Mouse (Mus musculus): ENCODE measurements around the gene 1700001P01Rik. TPM values are rescaled to one million over a fixed set of nuclear protein-coding genes. Genes with fewer than 3 reads are reported as not detected.
"Not testable (repeated sequence)": the region's sequence is repeated elsewhere in the genome, so short reads cannot be mapped to it uniquely, and the experiment has no call there.

Gene 1700001P01Rik
- polyA plus RNA-seq, 1 experiment, result 0.46 TPM

DNA sequence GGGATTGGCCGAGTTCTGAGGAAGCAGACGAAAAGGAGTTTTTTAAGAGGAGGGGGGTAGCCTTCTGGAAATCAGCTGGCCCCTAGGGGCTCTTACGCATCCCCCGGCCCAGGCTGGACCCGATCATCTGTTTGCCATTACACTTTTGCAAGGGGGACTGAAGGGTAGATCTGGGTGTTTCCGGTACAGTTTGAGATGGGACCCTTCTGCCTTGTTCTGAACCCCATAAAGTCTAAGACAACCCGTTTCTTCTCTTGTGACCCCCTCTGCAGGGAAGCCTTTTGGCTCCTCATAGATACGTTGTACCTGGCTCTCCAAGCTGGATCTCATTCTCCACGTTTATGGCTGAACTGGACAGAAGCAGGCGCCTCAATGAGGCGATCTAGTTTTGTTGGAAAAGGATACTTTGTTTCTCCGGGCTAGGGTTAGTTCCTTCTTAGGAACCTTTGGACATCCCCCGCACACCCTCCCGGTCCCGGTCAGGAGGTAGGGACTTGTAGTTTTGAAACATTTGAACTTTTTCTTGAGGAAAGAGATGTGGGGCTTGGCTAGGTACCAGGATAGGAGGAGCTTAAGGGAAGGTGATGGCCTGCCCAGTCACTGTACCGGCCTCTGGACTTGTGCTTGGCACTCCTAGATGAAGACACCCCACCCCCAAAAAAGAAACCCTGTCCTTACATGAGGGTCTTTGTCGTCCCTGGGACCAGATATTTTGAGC lies 25.1 kb upstream of the 1700001P01Rik start:
- TF ChIP-seq CTCF (IDR thresholded peaks at IDR 0.05; ENCODE audit: borderline replicate concordance, extremely low read depth, insufficient read depth, insufficient read length), result no peak
- no peak for TF ChIP-seq POLR2A (IDR thresholded peaks at IDR 0.05; ENCODE audit: borderline replicate concordance, extremely low read depth, insufficient read depth, insufficient read length, poor library complexity, severe bottlenecking)
- DNase-seq (ENCODE audit: low read depth), result no peak

DNA sequence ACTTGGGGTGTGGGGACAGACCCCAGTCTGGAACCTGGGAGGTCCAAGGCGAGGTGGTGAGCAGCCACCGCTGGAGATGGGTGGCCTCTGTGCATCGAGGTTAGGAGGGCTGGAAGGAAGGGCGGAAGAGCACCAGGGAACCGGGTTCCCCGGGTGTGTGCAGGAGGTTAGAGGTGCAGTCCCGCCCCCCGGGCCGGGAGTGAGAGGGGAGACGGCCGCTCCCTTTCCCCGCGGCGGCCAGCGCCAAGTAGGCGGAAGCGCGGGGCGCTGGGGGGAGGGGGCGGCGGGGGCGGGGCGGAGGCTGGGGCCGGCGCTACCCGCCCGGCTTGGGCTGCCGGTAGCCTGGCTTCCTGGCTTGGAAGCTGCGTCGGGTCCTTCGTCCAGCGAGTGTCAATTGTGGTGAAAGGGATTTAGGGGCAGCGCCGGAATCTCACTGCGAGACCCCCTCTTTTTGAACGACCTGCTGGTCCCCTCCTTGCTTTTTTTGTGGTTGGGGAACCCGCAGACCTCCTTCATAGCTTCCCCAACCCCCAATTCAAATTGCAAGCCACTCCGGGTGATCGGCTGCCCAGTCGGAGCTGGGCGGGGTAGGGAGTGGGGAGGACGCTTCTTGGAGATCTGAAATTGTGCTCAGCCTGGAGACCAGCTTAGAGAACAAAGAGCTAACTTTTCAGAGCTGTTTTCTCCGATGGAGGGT lies 24.4 kb upstream of the 1700001P01Rik start:
- TF ChIP-seq POLR2A (IDR thresholded peaks at IDR 0.05; ENCODE audit: borderline replicate concordance, extremely low read depth, insufficient read depth, insufficient read length, poor library complexity, severe bottlenecking) (peak; percentile 62; the same call in 1 of the 2 replicates), CTCF (IDR thresholded peaks at IDR 0.05; ENCODE audit: borderline replicate concordance, extremely low read depth, insufficient read depth, insufficient read length) (no peak)
- DNase-seq (ENCODE audit: low read depth), result peak; percentile 80

DNA sequence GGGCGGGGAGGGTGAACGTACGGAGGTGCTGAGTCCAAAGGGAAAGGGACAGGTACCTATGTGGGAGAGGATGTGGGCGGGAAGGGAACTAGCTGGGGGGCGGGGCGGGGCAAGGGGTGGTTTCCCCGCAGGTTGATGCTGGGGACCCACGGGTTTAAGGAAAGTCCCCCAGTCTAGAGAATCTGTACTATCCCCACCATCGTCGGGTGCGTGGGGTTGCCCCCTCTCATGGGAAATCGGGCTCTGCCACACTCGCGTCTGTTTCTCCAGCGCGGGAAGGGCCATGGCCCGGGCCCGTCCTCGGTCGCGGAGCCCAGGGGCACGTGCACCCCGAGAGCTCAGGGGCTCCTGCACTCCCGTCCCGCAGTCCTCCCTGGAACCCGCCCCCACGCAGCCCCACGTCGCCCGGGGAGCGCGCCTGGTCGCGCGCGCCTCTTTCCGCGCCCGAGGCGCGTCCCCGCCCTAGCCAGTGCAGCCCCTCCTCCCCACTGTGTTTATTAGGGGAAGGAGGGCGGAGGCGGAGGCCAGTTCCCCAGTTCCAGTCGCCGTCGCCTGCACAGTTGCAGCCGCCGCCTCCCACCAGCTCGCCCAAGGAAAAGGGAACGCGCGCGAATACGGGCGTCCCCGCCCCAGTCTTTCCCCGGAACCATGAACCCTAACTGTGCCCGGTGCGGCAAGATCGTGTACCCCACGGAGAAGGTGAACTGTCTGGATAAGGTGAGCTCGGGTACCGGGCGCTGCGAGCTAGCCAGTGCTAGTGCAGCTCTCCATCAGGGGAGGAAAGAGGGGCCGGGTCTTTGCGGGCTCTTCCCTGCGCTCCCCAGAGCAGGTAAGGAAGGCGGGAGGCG lies 23.7 kb upstream of the 1700001P01Rik start:
- peak; percentile 70 for TF ChIP-seq POLR2A (IDR thresholded peaks at IDR 0.05; ENCODE audit: borderline replicate concordance, extremely low read depth, insufficient read depth, insufficient read length, poor library complexity, severe bottlenecking)
- TF ChIP-seq CTCF (IDR thresholded peaks at IDR 0.05; ENCODE audit: borderline replicate concordance, extremely low read depth, insufficient read depth, insufficient read length), result no peak
- DNase-seq (ENCODE audit: low read depth), result peak; percentile 92

DNA sequence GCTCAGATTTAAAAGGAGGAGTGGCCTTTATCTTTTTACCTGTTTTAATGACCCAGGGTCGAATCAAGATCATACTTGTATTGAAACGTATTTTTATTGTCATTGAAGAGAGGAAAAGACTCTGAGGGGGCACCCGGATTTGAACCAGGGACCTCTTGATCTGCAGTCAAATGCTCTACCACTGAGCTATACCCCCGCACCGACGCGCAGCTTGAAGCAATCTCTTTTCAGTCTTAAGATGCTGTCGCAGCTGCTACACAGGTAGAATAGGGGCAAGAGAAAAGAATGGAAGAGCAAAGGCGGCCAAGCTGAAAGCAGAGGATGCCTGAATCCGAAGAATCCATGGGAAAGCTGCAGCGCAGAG lies 23.0 kb upstream of the 1700001P01Rik start, which contains the start of gene Lasp1:
TSS of gene Lasp1 (plus strand) at position 219 of the 364 bp plus-strand sequence.
- DNase-seq (ENCODE audit: low read depth), result peak; percentile 93
- TF ChIP-seq CTCF (IDR thresholded peaks at IDR 0.05; ENCODE audit: borderline replicate concordance, extremely low read depth, insufficient read depth, insufficient read length) (no peak), POLR2A (IDR thresholded peaks at IDR 0.05; ENCODE audit: borderline replicate concordance, extremely low read depth, insufficient read depth, insufficient read length, poor library complexity, severe bottlenecking) (no peak)

DNA sequence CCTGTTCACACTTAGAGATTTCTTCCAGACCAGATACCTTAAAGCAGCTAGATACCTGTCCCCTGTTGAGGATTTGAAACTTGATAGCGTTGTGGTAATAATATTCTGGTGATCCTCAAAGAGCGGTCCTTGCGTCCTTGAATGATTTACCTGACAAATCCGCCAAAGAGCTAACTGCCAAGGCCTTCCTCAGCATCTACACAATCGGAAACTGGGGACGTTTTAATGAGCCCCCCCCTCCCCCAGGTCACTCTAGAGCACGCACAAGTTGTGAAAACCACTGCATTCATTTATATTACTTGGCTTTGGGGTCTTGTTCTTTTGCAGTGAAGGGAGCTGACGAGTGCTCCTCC lies 22.3 kb upstream of the 1700001P01Rik start:
- no peak for DNase-seq (ENCODE audit: low read depth)
- TF ChIP-seq POLR2A (IDR thresholded peaks at IDR 0.05; ENCODE audit: borderline replicate concordance, extremely low read depth, insufficient read depth, insufficient read length, poor library complexity, severe bottlenecking) (no peak), CTCF (IDR thresholded peaks at IDR 0.05; ENCODE audit: borderline replicate concordance, extremely low read depth, insufficient read depth, insufficient read length) (no peak)

DNA sequence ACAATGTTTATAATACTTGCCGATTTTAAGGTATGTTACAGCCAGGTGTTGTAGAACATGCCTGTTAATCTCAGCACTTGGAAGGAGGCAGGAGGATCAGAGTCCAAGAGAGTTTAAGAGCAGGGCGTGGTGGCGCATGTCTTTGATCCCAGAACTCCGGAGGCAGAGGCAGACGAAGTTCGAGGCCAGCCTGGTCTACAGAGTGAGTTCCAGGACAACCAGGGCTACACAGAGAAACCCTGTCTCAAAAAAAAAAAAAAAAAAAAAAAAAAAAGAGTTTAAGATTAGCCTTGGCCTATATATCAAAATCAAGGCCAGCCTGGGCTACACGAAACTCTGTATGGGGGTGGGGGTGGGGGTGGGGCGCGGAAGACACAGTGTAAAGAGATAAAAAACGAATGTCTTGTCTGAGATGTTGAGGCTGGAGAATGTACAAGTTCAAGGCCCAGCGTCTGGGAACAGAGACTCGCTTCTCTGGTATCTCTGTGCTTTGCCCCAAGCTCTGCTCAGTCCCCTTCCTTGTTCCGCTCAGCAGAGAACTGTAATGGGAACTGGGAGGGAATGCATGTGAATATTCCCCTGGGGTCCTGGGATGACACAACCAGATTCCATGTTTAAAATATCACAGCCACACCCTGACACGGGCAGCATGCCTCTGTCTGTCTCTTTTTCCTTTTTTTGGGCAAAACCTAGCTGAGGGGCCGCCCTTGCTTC lies 21.8 kb upstream of the 1700001P01Rik start:
- DNase-seq (ENCODE audit: low read depth), result no peak
- TF ChIP-seq CTCF (IDR thresholded peaks at IDR 0.05; ENCODE audit: borderline replicate concordance, extremely low read depth, insufficient read depth, insufficient read length), result no peak
- TF ChIP-seq POLR2A (IDR thresholded peaks at IDR 0.05; ENCODE audit: borderline replicate concordance, extremely low read depth, insufficient read depth, insufficient read length, poor library complexity, severe bottlenecking), result no peak

GRCm38 (mm10) chr11:97796910-97797309 lies 21.2 kb upstream of the 1700001P01Rik start:
- peak; percentile 73 for DNase-seq (ENCODE audit: low read depth)
- TF ChIP-seq POLR2A (IDR thresholded peaks at IDR 0.05; ENCODE audit: borderline replicate concordance, extremely low read depth, insufficient read depth, insufficient read length, poor library complexity, severe bottlenecking), result no peak
- TF ChIP-seq CTCF (IDR thresholded peaks at IDR 0.05; ENCODE audit: borderline replicate concordance, extremely low read depth, insufficient read depth, insufficient read length), result peak; percentile 9; the same call in 1 of the 2 replicates

- DNase-seq (ENCODE audit: low read depth), result peak; percentile 59
These were observed 17.4 kb upstream of the 1700001P01Rik start for GRCm38 (mm10) chr11:97793165-97793564.

GRCm38 (mm10) chr11:97790778-97791438 lies 15.2 kb upstream of the 1700001P01Rik start:
- not testable (repeated sequence) for DNase-seq (ENCODE audit: low read depth)

More at GRCm38 (mm10) chr11:97793165-97793564, 17.4 kb upstream of the 1700001P01Rik start:
- peak; percentile 35; the same call in 1 of the 2 replicates for TF ChIP-seq CTCF (IDR thresholded peaks at IDR 0.05; ENCODE audit: borderline replicate concordance, extremely low read depth, insufficient read depth, insufficient read length)
- TF ChIP-seq POLR2A (IDR thresholded peaks at IDR 0.05; ENCODE audit: borderline replicate concordance, extremely low read depth, insufficient read depth, insufficient read length, poor library complexity, severe bottlenecking), result no peak

- TF ChIP-seq CTCF (IDR thresholded peaks at IDR 0.05; ENCODE audit: borderline replicate concordance, extremely low read depth, insufficient read depth, insufficient read length), result no peak
- no peak for TF ChIP-seq POLR2A (IDR thresholded peaks at IDR 0.05; ENCODE audit: borderline replicate concordance, extremely low read depth, insufficient read depth, insufficient read length, poor library complexity, severe bottlenecking)
These were observed 14.0 kb upstream of the 1700001P01Rik start for GRCm38 (mm10) chr11:97789727-97790126.

More at GRCm38 (mm10) chr11:97789727-97790126, 14.0 kb upstream of the 1700001P01Rik start:
- no peak for DNase-seq (ENCODE audit: low read depth)
